Mouse (Mus musculus): Measurements from ENCODE around the gene Tmem201. TPM values are rescaled to one million over a fixed set of nuclear protein-coding genes. Genes with fewer than 3 reads are reported as not detected.

The Tmem201 gene
- polyA plus RNA-seq, 1 experiment = 146 TPM

GRCm38 (mm10) chr4:149711485-149711884 is 26.4 kb downstream of the Tmem201 start:
- no peaks in the 10 kb centered on the region for H3K27me3 ChIP-seq (ENCODE audit: control insufficient read depth, insufficient read depth, low read length)
- TF ChIP-seq POLR2A (IDR thresholded peaks at IDR 0.05; ENCODE audit: borderline replicate concordance, insufficient read depth, low read length) (no peak), CTCF (IDR thresholded peaks at IDR 0.05; ENCODE audit: borderline replicate concordance, insufficient read depth, low read depth, low read length) (no peak)
- no peak overlapping the region for H3K27ac ChIP-seq (ENCODE audit: insufficient read depth, low read length)
- 85% methylated on average over 5 of the region's 5 CpGs for WGBS
- no peaks in the 10 kb centered on the region for H3K4me1 ChIP-seq (ENCODE audit: control insufficient read depth, insufficient read depth, low read length)
- no peak for DNase-seq
- no peak overlapping the region for H3K4me3 ChIP-seq (replicated peaks; ENCODE audit: insufficient read depth, low read depth, low read length)

DNA sequence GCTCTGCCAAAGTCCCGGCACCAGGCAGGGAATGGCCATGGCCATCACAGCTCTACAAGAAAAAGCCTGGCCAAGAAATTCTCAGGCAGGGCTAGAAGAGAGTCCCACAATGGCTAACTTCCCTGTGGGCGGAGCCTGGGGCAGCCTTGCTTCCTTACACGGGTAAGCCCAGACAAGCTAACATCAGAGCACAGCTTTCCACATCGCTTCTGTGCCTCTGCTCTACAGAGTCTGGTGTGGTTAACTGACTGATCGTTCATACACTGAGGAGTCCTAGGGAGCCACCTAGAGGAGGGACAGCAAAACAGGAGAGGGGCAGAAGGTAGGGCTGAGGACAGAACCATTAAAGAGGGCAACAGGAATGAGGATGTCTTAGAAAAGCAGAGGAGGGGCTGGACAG is 27.3 kb downstream of the Tmem201 start:
- no peak overlapping the region for H3K4me3 ChIP-seq (replicated peaks; ENCODE audit: insufficient read depth, low read depth, low read length)
- H3K4me1 ChIP-seq (ENCODE audit: control insufficient read depth, insufficient read depth, low read length) = no peaks in the 10 kb centered on the region
- no peak for TF ChIP-seq POLR2A (IDR thresholded peaks at IDR 0.05; ENCODE audit: borderline replicate concordance, insufficient read depth, low read length)
- peak; percentile 66 for TF ChIP-seq CTCF (IDR thresholded peaks at IDR 0.05; ENCODE audit: borderline replicate concordance, insufficient read depth, low read depth, low read length)
- no peaks in the 10 kb centered on the region for H3K27me3 ChIP-seq (ENCODE audit: control insufficient read depth, insufficient read depth, low read length)
- no peak overlapping the region for H3K27ac ChIP-seq (ENCODE audit: insufficient read depth, low read length)
- DNase-seq = peak; percentile 44 to 49
- 21% methylated on average over 5 of the region's 5 CpGs for WGBS

DNA sequence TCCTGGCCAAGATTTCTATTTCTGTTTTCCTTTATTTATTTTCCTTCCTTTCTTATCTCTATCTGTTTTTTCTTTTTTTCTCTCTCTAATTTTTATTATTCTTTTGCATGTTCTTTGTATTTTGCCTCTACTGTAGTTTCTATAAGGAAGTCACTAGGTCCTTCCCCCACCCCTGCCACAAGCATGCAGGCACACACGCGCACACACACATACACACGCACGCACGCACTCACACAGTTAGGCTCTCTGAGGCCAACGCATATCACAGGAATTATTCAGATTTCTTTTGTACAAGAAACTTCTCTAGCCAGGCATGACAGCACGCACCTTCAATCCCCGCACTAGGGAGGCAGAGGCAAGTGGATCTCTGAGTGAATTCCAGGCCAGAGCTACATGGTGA is 31.9 kb downstream of the Tmem201 start:
- Histone ChIP-seq H3K4me3 (replicated peaks; ENCODE audit: insufficient read depth, low read depth, low read length) (no peak overlapping the region), H3K4me1 (ENCODE audit: control insufficient read depth, insufficient read depth, low read length) (no peaks in the 10 kb centered on the region), H3K27ac (ENCODE audit: insufficient read depth, low read length) (no peak overlapping the region), H3K27me3 (ENCODE audit: control insufficient read depth, insufficient read depth, low read length) (no peaks in the 10 kb centered on the region)
- no peak for TF ChIP-seq CTCF (IDR thresholded peaks at IDR 0.05; ENCODE audit: borderline replicate concordance, insufficient read depth, low read depth, low read length)
- no peak for DNase-seq
- 89% methylated on average over 8 of the region's 8 CpGs for whole genome bisulfite sequencing

GRCm38 (mm10) chr4:149705298-149705697 is 32.5 kb downstream of the Tmem201 start:
- TF ChIP-seq CTCF (IDR thresholded peaks at IDR 0.05; ENCODE audit: borderline replicate concordance, insufficient read depth, low read depth, low read length) = no peak
- no peak for TF ChIP-seq POLR2A (IDR thresholded peaks at IDR 0.05; ENCODE audit: borderline replicate concordance, insufficient read depth, low read length)
- DNase-seq = no peak
- no peak overlapping the region for H3K27ac ChIP-seq (ENCODE audit: insufficient read depth, low read length)
- no peaks in the 10 kb centered on the region for H3K27me3 ChIP-seq (ENCODE audit: control insufficient read depth, insufficient read depth, low read length)
- no peak overlapping the region for H3K4me3 ChIP-seq (replicated peaks; ENCODE audit: insufficient read depth, low read depth, low read length)
- H3K4me1 ChIP-seq (ENCODE audit: control insufficient read depth, insufficient read depth, low read length) = no peaks in the 10 kb centered on the region
- 84% methylated on average over 7 of the region's 7 CpGs for WGBS

- 76% methylated on average over 19 of the region's 19 CpGs for WGBS
- H3K4me3 ChIP-seq (replicated peaks; ENCODE audit: insufficient read depth, low read depth, low read length) = no peak within 1 kb of the TSS
- no peak for DNase-seq
- H3K27ac ChIP-seq (ENCODE audit: insufficient read depth, low read length) = no peak within 1 kb of the TSS
- TF ChIP-seq POLR2A (IDR thresholded peaks at IDR 0.05; ENCODE audit: borderline replicate concordance, insufficient read depth, low read length) = no peak
- no peak for TF ChIP-seq CTCF (IDR thresholded peaks at IDR 0.05; ENCODE audit: borderline replicate concordance, insufficient read depth, low read depth, low read length)
- H3K27me3 ChIP-seq (ENCODE audit: control insufficient read depth, insufficient read depth, low read length) = no peaks in the 10 kb centered on the region
- H3K4me1 ChIP-seq (ENCODE audit: control insufficient read depth, insufficient read depth, low read length) = no peaks in the 10 kb centered on the region; the same call in 1 of the 2 replicates
Observed at GRCm38 (mm10) chr4:149702210-149702979, 35.4 kb downstream of the Tmem201 start, which contains the start of gene Pik3cd. TSS of gene Pik3cd (minus strand) at chr4:149702571.

- Histone ChIP-seq H3K27ac (ENCODE audit: insufficient read depth, low read length) (no peak overlapping the region), H3K4me3 (replicated peaks; ENCODE audit: insufficient read depth, low read depth, low read length) (no peak overlapping the region), H3K4me1 (ENCODE audit: control insufficient read depth, insufficient read depth, low read length) (no peaks in the 10 kb centered on the region; the same call in 1 of the 2 replicates), H3K27me3 (ENCODE audit: control insufficient read depth, insufficient read depth, low read length) (no peaks in the 10 kb centered on the region)
- TF ChIP-seq CTCF (IDR thresholded peaks at IDR 0.05; ENCODE audit: borderline replicate concordance, insufficient read depth, low read depth, low read length) (no peak), POLR2A (IDR thresholded peaks at IDR 0.05; ENCODE audit: borderline replicate concordance, insufficient read depth, low read length) (no peak)
- 82% methylated on average over 18 of the region's 18 CpGs for WGBS
- no peak for DNase-seq
Observed at GRCm38 (mm10) chr4:149701426-149702209, 36.2 kb downstream of the Tmem201 start.

DNA sequence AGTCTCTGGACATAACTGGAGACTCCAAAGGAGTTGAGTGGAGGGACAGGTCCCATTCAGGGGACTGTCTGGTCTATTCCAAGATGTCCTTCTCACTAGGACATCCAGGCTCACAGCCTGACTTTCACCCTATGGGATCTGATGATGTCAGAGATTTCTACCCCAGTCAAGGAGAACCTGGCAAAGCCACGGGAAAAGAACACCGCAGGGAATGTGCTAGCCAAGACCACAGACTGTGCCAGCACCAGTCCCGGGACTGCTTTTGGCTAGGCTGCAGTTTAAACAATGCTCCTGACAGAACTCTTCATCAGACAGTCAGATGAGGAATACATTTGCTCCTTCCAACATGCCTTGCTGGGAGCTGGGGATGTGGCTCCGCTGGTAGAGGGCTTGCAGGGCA is 37.9 kb downstream of the Tmem201 start:
- Histone ChIP-seq H3K4me1 (ENCODE audit: control insufficient read depth, insufficient read depth, low read length) (no peaks in the 10 kb centered on the region; the same call in 1 of the 2 replicates), H3K27me3 (ENCODE audit: control insufficient read depth, insufficient read depth, low read length) (no peaks in the 10 kb centered on the region), H3K4me3 (replicated peaks; ENCODE audit: insufficient read depth, low read depth, low read length) (no peak overlapping the region), H3K27ac (ENCODE audit: insufficient read depth, low read length) (no peak overlapping the region)
- WGBS = 25% methylated on average over 4 of the region's 4 CpGs
- TF ChIP-seq CTCF (IDR thresholded peaks at IDR 0.05; ENCODE audit: borderline replicate concordance, insufficient read depth, low read depth, low read length) (no peak), POLR2A (IDR thresholded peaks at IDR 0.05; ENCODE audit: borderline replicate concordance, insufficient read depth, low read length) (no peak)
- DNase-seq = no peak
